Mouse (Mus musculus) central nervous system, embryonic 14 days (tissue): ENCODE measurements around the gene H2al1a. TPM values are rescaled to one million over a fixed set of nuclear protein-coding genes. Genes with fewer than 3 reads are reported as not detected.

Experiments
- polyA plus RNA-seq: library from polyadenylated mRNA; depleted of rRNA; stranded (reverse); fragments of >200 nt; gene quantifications from 2 replicates; pipeline ENCODE4 v1.2.3, GENCODE M21; 2012; rRNA removed

H2al1a gene
- not detected in 2 replicates for polyA plus RNA-seq

DNA sequence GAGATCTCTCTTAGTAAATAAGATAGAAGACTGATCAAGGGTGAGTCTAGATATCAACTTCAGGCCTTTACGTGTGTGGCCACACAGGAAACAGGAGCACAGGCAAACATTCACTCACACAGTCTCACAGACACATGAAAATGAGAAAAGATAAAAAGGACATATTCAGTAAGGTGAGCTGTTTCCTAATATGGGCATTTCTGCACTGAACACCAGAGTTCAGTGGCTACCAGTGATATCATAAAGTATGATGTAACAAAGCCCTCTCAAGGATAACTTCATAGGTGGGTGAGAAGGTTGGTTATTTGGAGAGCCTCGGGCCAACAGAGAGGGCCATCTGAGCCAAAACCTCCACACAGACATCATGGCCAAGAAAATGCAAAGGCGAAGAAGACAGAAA lies at the start of gene H2al1a:
Gene H2al1a (plus strand): TSS at position 301 of the 400 bp plus-strand sequence.

DNA sequence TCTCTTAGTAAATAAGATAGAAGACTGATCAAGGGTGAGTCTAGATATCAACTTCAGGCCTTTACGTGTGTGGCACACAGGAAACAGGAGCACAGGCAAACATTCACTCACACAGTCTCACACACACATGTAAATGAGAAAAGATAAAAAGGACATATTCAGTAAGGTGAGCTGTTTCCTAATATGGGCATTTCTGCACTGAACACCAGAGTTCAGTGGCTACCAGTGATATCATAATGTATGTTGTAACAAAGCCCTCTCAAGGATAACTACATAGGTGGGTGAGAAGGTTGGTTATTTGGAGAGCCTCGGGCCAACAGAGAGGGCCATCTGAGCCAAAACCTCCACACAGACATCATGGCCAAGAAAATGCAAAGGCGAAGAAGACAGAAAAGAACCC lies 3.1 kb downstream of the H2al1a start, which contains the start of gene H2al1b:
Gene H2al1b (plus strand): TSS at position 301 of the 400 bp plus-strand sequence.

DNA sequence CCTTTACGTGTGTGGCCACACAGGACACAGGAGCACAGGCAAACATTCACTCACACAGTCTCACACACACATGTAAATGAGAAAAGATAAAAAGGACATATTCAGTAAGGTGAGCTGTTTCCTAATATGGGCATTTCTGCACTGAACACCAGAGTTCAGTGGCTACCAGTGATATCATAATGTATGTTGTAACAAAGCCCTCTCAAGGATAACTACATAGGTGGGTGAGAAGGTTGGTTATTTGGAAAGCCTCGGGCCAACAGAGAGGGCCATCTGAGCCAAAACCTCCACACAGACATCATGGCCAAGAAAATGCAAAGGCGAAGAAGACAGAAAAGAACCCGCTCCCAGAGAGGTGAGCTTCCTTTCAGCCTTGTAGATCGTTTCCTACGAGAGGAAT lies 6.3 kb downstream of the H2al1a start, which contains the start of gene H2al1c:
Gene H2al1c (plus strand): TSS at position 301 of the 400 bp plus-strand sequence.

DNA sequence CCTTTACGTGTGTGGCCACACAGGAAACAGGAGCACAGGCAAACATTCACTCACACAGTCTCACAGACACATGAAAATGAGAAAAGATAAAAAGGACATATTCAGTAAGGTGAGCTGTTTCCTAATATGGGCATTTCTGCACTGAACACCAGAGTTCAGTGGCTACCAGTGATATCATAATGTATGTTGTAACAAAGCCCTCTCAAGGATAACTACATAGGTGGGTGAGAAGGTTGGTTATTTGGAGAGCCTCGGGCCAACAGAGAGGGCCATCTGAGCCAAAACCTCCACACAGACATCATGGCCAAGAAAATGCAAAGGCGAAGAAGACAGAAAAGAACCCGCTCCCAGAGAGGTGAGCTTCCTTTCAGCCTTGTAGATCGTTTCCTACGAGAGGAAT lies 9.5 kb downstream of the H2al1a start, which contains the start of gene H2al1d:
Gene H2al1d (plus strand): TSS at position 301 of the 400 bp plus-strand sequence.

GRCm38 (mm10) chrX:11311634-11312033 lies 12.6 kb downstream of the H2al1a start, which contains the start of gene H2al1e:
Gene H2al1e (plus strand): TSS chrX:11311934.

DNA sequence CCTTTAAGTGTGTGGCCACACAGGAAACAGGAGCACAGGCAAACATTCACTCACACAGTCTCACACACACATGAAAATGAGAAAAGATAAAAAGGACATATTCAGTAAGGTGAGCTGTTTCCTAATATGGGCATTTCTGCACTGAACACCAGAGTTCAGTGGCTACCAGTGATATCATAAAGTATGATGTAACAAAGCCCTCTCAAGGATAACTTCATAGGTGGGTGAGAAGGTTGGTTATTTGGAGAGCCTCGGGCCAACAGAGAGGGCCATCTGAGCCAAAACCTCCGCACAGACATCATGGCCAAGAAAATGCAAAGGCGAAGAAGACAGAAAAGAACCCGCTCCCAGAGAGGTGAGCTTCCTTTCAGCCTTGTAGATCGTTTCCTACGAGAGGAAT lies 15.8 kb downstream of the H2al1a start, which contains the start of gene H2al1f:
Gene H2al1f (plus strand): TSS at position 301 of the 400 bp plus-strand sequence.

DNA sequence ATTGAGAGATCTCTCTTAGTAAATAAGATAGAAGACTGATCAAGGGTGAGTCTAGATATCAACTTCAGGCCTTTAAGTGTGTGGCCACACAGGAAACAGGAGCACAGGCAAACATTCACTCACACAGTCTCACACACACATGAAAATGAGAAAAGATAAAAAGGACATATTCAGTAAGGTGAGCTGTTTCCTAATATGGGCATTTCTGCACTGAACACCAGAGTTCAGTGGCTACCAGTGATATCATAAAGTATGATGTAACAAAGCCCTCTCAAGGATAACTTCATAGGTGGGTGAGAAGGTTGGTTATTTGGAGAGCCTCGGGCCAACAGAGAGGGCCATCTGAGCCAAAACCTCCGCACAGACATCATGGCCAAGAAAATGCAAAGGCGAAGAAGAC lies 18.9 kb downstream of the H2al1a start, which contains the start of gene H2al1g:
Gene H2al1g (plus strand): TSS at position 301 of the 400 bp plus-strand sequence.

DNA sequence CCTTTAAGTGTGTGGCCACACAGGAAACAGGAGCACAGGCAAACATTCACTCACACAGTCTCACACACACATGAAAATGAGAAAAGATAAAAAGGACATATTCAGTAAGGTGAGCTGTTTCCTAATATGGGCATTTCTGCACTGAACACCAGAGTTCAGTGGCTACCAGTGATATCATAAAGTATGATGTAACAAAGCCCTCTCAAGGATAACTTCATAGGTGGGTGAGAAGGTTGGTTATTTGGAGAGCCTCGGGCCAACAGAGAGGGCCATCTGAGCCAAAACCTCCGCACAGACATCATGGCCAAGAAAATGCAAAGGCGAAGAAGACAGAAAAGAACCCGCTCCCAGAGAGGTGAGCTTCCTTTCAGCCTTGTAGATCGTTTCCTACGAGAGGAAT lies 22.1 kb downstream of the H2al1a start, which contains the start of gene H2al1h:
Gene H2al1h (plus strand): TSS at position 301 of the 400 bp plus-strand sequence.

GRCm38 (mm10) chrX:11324359-11324758 lies 25.3 kb downstream of the H2al1a start, which contains the start of gene H2al1i:
Gene H2al1i (plus strand): TSS chrX:11324659.

DNA sequence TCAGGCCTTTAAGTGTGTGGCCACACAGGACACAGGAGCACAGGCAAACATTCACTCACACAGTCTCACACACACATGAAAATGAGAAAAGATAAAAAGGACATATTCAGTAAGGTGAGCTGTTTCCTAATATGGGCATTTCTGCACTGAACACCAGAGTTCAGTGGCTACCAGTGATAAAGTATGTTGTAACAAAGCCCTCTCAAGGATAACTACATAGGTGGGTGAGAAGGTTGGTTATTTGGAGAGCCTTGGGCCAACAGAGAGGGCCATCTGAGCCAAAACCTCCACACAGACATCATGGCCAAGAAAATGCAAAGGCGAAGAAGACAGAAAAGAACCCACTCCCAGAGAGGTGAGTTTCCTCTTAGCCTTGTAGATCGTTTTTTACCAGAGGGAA lies 28.5 kb downstream of the H2al1a start, which contains the start of gene H2al1j:
Gene H2al1j (plus strand): TSS at position 301 of the 400 bp plus-strand sequence.

Other genes with a start within 250 kb of the H2al1a start
- not detected in 2 replicates for gene H2al1b, start 3.2 kb downstream of the H2al1a start, polyA plus RNA-seq
- not detected in 2 replicates for gene H2al1c, start 6.4 kb downstream of the H2al1a start, polyA plus RNA-seq
- not detected in 2 replicates for gene H2al1d, start 9.6 kb downstream of the H2al1a start, polyA plus RNA-seq
- gene H2al1e, start 12.7 kb downstream of the H2al1a start, polyA plus RNA-seq = not detected in 2 replicates
- not detected in 2 replicates for gene H2al1f, start 15.9 kb downstream of the H2al1a start, polyA plus RNA-seq
- not detected in 2 replicates for gene H2al1g, start 19.0 kb downstream of the H2al1a start, polyA plus RNA-seq
- not detected in 2 replicates for gene H2al1h, start 22.2 kb downstream of the H2al1a start, polyA plus RNA-seq
- gene H2al1i, start 25.4 kb downstream of the H2al1a start, polyA plus RNA-seq = not detected in 2 replicates
- not detected in 2 replicates for gene H2al1j, start 28.6 kb downstream of the H2al1a start, polyA plus RNA-seq